Mouse (Mus musculus) testis, postnatal 10 days (tissue): ENCODE data around the gene Spint2.

Experiments used
- DNase-seq: peaks from one replicate; pipeline ENCODE4 v3.0.0; 2021; ENCODE audit warnings: low spot score

The Spint2 gene

GRCm38 (mm10) chr7:29279261-29279660 is 2.5 kb downstream of the Spint2 start:
- DNase-seq, result no peak

- no peak for DNase-seq
These were observed 4.2 kb downstream of the Spint2 start for GRCm38 (mm10) chr7:29277510-29277909.

GRCm38 (mm10) chr7:29276715-29277114 is 5.0 kb downstream of the Spint2 start:
- DNase-seq, result no peak

- no peak for DNase-seq
These were observed 9.8 kb downstream of the Spint2 start for GRCm38 (mm10) chr7:29271687-29272465.

- no peak for DNase-seq
These were observed 11.3 kb downstream of the Spint2 start for GRCm38 (mm10) chr7:29270445-29270844.

GRCm38 (mm10) chr7:29266931-29267330 is 14.8 kb downstream of the Spint2 start:
- no peak for DNase-seq

GRCm38 (mm10) chr7:29265636-29266035 is 16.1 kb downstream of the Spint2 start:
- no peak for DNase-seq

GRCm38 (mm10) chr7:29263831-29264230 is 17.9 kb downstream of the Spint2 start:
- DNase-seq, result no peak

GRCm38 (mm10) chr7:29262151-29262550 is 19.6 kb downstream of the Spint2 start:
- no peak for DNase-seq

- DNase-seq, result no peak
These were observed 21.7 kb downstream of the Spint2 start for GRCm38 (mm10) chr7:29259781-29260730.

- no peak for DNase-seq
These were observed 24.3 kb downstream of the Spint2 start for GRCm38 (mm10) chr7:29257368-29257767.

GRCm38 (mm10) chr7:29255875-29256274 is 25.8 kb downstream of the Spint2 start:
- DNase-seq, result no peak

GRCm38 (mm10) chr7:29253842-29254241 is 27.9 kb downstream of the Spint2 start:
- DNase-seq, result no peak

- no peak for DNase-seq
These were observed 30.5 kb downstream of the Spint2 start for GRCm38 (mm10) chr7:29251166-29251565.

- DNase-seq, result no peak
These were observed 33.4 kb downstream of the Spint2 start, which contains the start of gene 2200002D01Rik for GRCm38 (mm10) chr7:29248261-29248841. Gene 2200002D01Rik (minus strand): TSS chr7:29248466.

GRCm38 (mm10) chr7:29247706-29248105 is 34.0 kb downstream of the Spint2 start:
- DNase-seq, result no peak

- peak; percentile 94 for DNase-seq
These were observed 34.4 kb downstream of the Spint2 start for GRCm38 (mm10) chr7:29247314-29247700.

GRCm38 (mm10) chr7:29246619-29247313 is 34.9 kb downstream of the Spint2 start:
- DNase-seq, result no peak

GRCm38 (mm10) chr7:29246015-29246414 is 35.7 kb downstream of the Spint2 start:
- no peak for DNase-seq

GRCm38 (mm10) chr7:29244732-29245416 is 36.8 kb downstream of the Spint2 start:
- DNase-seq, result peak; percentile 74
